Mouse (Mus musculus): Measurements from ENCODE around the gene Mcf2l.

DNA sequence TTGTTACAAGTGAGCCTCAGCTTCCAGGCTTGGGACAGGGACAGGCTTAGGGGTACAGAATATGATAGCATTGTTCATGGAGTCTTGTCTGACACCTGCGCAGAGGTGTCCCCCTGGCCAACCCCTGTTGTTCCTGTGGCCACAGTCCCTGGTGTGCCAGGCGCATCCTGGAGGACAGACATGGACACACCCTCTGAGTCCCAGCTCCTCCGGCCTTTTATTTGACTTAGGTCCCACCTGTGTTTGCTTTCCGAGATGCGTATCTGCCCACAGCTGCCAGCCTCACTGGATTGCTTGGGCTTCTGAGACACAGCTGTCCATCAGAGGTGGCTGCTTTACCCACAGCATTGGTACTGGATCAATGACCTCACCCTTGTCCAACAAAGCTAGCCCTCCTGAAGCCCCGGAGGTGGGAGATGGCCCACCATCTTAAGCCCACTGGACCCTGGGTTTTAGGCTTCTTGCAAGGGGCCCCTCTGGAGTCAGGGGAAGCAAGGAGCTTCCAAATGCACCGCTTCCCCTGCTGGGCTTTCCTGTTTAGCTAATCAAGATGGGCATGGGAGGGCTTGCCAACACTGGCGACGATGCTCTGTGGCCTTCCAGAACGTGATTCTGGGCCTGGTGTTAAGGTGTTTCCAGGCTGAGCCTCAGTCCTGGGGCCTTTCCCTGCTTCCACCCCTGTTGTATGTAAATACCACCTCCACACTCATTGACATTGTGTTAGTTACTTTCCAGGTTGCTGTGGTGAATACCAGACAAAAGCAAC is 67.7 kb downstream of the Mcf2l start:
- TF ChIP-seq CTCF (IDR thresholded peaks at IDR 0.05; ENCODE audit: control insufficient read depth, insufficient read depth, low read length) (no peak), POLR2A (IDR thresholded peaks at IDR 0.05; ENCODE audit: borderline replicate concordance, control insufficient read depth, low read depth, low read length) (no peak)
